Mouse (Mus musculus): ENCODE data around the gene Pik3ip1.

The Pik3ip1 gene

GRCm38 (mm10) chr11:3336602-3337001 lies 6.4 kb downstream of the Pik3ip1 start:
- no peak for DNase-seq (ENCODE audit: low spot score in 2 of 2)

DNA sequence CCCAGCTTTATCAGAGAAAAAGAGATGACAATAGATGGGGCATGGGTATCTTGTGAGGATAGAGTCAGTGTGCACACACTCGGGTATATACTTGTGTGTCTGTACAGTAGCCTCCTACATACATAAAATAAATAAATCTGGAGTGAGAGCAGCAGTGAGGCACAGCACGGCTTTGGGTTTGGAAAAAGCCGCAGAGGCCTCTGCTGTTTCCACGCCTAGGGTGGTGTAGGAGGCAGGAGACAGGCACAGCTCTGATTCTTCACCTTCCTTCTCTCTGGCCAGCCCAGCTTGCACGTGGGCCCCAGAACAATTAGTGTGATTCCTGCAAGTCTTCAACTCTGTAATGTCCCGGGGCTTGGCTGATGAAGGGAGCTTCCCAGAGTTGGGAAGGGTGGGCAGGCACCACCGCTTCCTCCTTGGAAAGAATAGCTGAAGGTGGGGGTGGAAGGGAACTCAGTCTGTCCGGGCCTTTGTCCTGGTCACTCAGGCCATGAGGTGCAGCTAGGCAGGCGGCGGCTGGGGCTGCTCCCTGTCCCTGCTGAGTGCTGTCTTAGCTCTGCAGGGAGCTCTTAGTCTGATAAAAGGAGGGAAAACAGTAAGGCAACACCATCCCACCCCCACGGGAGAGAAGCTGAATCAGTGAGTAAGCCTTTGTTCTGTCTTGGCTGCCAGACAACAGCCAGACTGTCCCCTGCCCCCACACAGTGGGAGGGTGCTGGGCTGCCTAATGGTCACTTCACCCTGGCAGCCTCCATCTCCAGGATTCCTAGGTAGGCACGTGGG lies 7.2 kb downstream of the Pik3ip1 start:
- peak; percentile 83 to 89 for DNase-seq (ENCODE audit: low spot score in 2 of 2)

DNA sequence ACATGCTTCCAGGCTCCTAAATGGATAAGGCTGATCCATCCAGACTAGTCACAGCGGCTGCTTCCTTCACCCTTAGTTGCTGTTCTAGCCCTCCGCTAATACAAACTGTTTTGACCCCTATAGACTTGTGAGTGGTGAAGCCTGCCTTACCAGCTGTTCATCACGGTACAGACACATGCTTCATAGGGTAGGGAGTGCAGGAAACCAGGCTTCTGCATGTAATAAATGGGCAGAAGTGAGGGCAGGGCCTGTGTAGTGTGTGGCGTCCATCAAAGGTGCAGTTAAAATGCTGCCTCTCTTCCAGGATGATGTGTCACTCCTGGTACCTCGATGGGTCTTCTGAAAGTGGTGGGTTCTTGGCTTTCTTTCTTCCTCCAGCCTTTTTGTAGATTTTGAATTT lies 7.8 kb downstream of the Pik3ip1 start:
- no peak for DNase-seq (ENCODE audit: low spot score in 2 of 2)

GRCm38 (mm10) chr11:3341476-3341875 lies 11.3 kb downstream of the Pik3ip1 start:
- DNase-seq (ENCODE audit: low spot score in 2 of 2), result no peak

DNA sequence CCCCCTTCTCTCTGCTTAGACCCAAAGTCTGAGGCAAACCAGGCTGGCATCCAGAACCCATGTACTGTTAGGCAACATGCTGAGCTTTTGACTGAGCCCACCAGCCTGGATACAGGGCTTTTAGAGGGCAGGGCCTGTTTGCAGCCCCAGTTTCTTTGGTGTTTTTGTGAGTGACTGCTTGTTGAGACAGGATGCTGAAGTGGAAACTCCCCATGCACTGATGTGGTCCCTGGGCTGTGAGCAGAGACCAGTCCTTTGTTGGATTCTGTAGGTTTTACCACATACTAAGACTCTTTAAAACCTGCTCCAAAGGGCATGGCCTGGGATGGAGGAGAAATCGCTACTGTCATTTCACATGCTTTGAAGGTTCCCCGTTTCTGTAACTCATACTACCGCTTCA lies 14.7 kb downstream of the Pik3ip1 start:
- no peak for DNase-seq (ENCODE audit: low spot score in 2 of 2)

- DNase-seq (ENCODE audit: low spot score in 2 of 2), result no peak
Observed at GRCm38 (mm10) chr11:3346351-3346750, 16.1 kb downstream of the Pik3ip1 start.

- DNase-seq (ENCODE audit: low spot score in 2 of 2), result peak; percentile 86 to 87
Observed at GRCm38 (mm10) chr11:3347091-3347834, 17.1 kb downstream of the Pik3ip1 start.

GRCm38 (mm10) chr11:3347835-3348195 lies 17.6 kb downstream of the Pik3ip1 start:
- DNase-seq (ENCODE audit: low spot score in 2 of 2), result no peak

DNA sequence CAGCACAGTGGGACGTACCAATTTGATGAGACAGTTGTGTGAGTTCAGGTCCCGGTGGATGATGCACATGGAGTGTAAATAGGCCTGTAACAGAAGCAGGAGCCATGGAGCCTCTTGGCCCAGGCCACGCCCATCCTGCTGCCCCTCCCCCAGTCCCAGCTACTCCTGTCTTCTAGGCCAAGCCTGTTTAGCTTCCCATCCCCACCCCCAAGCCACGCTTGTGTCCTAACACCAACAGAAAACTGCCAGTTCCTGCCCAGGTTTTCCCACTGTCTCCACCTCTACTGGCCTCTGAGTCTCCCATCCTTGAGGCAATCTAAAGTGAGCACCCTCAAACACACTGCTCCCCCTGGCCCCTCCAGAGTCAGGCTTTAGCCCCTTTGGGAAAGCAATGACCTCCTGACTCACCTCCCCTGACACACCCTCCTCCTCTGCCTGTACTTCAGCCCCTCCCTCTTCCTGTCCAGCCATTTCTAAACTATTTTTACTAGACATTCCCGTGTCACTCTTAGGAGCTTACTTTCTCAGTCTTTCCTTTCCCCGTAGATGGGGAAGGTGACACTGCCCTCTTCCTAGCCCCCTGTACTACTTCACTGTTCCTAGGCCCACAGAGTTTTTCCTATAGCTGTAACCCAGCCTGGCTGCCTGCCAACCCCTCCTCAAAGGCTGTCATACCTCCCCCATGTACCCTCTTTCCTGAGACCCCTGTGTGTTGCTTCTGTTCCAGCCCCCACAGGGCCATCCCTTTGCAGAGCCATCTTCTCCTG lies 18.6 kb downstream of the Pik3ip1 start:
- no peak for DNase-seq (ENCODE audit: low spot score in 2 of 2)

DNA sequence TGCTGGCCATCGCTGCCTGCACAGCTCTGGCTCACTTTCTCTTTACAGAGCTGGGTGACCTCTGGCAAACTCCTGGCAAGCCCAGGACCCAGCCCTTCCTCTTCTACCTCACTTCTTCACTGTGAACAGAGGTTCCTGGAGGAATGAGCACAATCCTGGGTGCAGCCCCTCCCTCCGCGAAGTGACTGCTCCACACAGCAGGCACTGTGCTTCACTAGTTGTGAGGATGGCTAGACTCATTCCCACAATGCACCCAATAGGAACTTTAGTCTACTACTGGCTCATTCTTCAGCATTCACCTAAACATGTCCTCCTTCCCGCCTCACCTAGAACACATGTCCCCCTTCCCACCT lies 19.1 kb downstream of the Pik3ip1 start:
- no peak for DNase-seq (ENCODE audit: low spot score in 2 of 2)

DNA sequence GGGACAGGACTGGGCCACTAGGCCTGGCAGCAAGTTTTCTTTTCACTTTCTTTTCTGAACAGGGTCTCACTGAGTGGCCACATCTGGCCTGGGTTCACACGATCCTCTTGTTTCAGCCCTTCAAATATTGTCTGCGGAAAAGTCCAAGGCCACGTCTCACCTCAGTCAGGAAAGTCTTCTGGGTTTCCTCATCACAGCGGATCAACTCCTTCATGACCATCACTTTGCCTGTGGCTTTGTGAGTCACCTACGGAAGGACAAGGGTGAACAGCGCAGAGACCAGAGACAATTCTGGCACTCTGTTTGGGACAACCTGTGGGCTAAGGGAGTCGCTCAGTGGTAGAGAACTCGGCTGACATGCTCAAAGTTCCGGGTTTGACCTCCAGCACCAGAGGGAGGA lies 21.9 kb downstream of the Pik3ip1 start:
- DNase-seq (ENCODE audit: low spot score in 2 of 2), result no peak

DNA sequence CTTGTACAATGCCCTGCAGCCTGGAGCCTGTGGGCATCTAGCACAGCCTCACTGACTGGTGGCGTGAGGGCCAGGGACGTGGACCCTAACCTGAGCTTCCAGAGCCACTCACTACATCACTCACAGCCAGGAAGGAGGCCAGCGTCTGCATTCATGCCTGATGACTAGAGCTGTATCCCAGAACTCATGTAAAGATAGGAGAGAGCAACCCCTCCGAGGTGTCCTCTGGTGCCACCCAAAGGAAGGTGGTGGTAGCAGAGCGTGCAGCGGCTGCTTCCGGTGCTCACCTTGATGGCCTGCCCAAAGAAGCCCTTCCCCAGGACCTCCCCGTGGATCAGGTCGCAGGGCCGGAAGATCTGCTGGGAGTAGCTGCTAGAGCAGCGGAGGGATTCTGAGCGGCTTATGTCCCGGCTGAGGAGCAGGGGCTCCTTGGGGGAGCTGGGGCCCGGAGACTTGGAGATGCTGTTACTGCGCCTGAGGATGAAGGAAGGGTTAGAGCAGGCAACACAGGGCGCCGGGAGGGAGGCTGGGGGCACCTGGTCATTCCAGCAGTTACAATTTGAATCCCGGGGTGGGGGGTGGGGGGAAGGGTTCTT lies 22.9 kb downstream of the Pik3ip1 start:
- no peak for DNase-seq (ENCODE audit: low spot score in 2 of 2)

- no peak for DNase-seq (ENCODE audit: low spot score in 2 of 2)
Observed at GRCm38 (mm10) chr11:3362854-3363253, 32.7 kb downstream of the Pik3ip1 start.

- no peak for DNase-seq (ENCODE audit: low spot score in 2 of 2)
Observed at GRCm38 (mm10) chr11:3366411-3366810, 36.2 kb downstream of the Pik3ip1 start.

- no peak for DNase-seq (ENCODE audit: low spot score in 2 of 2)
Observed at GRCm38 (mm10) chr11:3368983-3369382, 38.8 kb downstream of the Pik3ip1 start.

DNA sequence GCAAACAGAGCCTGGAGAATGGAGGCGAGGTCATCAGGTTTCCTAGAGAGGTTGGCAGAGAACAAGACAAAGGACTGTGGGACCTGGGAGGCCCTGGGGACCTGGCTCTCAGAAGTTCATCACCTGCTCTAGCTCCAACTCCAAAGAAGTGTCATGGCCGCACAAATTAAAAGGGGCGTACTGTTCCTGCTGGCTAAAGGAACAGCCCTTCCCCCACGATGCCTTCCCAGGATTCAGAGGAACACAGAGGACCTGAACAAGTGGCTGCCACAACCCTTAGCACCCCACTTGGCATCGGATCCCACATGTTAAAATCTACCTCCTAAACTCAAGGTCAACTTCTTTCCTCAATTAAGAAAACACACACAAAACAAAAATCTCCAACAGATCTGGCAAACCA lies 39.2 kb downstream of the Pik3ip1 start:
- DNase-seq (ENCODE audit: low spot score in 2 of 2), result no peak

GRCm38 (mm10) chr11:3370162-3370561 lies 40.0 kb downstream of the Pik3ip1 start:
- DNase-seq (ENCODE audit: low spot score in 2 of 2), result no peak

- peak; percentile 87 to 88 for DNase-seq (ENCODE audit: low spot score in 2 of 2)
Observed at GRCm38 (mm10) chr11:3370928-3371598, 40.9 kb downstream of the Pik3ip1 start.

- DNase-seq (ENCODE audit: low spot score in 2 of 2), result no peak
Observed at GRCm38 (mm10) chr11:3371599-3372295, 41.5 kb downstream of the Pik3ip1 start.

GRCm38 (mm10) chr11:3373591-3374292 lies 43.5 kb downstream of the Pik3ip1 start:
- no peak for DNase-seq (ENCODE audit: low spot score in 2 of 2)
